Mouse (Mus musculus) CH12.LX (cell line): ENCODE results near the gene Cux1. TPM values are rescaled to one million over a fixed set of nuclear protein-coding genes. Genes with fewer than 3 reads are reported as not detected.

Experiments used
- DNase-seq: peaks from one replicate; pipeline ENCODE4 v3.0.0-alpha.2; 2013; ENCODE audit errors: extremely low read depth
- H3K27ac ChIP-seq: 2 replicates; pipeline ENCODE4 v1.5.1; 2012; ENCODE audit warnings: low read depth, mild to moderate bottlenecking, control low read depth, moderate library complexity; ENCODE audit not compliant: insufficient read depth
- H3K27me3 ChIP-seq: replicated peaks from 2 replicates; pipeline ENCODE3; 2012; ENCODE audit warnings: inconsistent platforms
- H3K36me3 ChIP-seq, 2 experiments: replicated peaks in 1 of 2; 2 replicates each; pipeline versions ENCODE3 to v1.6.1; 2012; ENCODE audit warnings: inconsistent platforms in 1 of 2, low read length in 1 of 2, mild to moderate bottlenecking in 1 of 2, mixed read lengths in 1 of 2, moderate library complexity in 1 of 2; ENCODE audit not compliant: control insufficient read depth in 1 of 2, insufficient read depth in 1 of 2
- H3K4me1 ChIP-seq, 2 experiments: 2 replicates each; pipeline ENCODE4 v1.6.1; 2012; ENCODE audit warnings: inconsistent platforms in 1 of 2, moderate library complexity in 1 of 2; ENCODE audit not compliant: insufficient read depth in 2 of 2, control insufficient read depth in 1 of 2
- H3K4me2 ChIP-seq: 2 replicates; pipeline ENCODE4 v1.6.1; 2012; ENCODE audit warnings: low read depth, mild to moderate bottlenecking, control low read depth; ENCODE audit not compliant: poor library complexity, insufficient read depth, severe bottlenecking
- H3K4me3 ChIP-seq, 3 experiments: fragments of 150-350 bp in 1 of 3; sonication (generic) in 1 of 3; replicated peaks in 1 of 3; 2 replicates each; pipeline versions ENCODE3 to v1.5.1; 2011 to 2012; ENCODE audit warnings: low read depth in 2 of 3, low read length in 2 of 3, mild to moderate bottlenecking in 2 of 3, moderate library complexity in 2 of 3, control low read depth in 1 of 3, improper control_type of control experiment in 1 of 3, inconsistent platforms in 1 of 3, mixed read lengths in 1 of 3; ENCODE audit not compliant: poor library complexity in 1 of 3
- H3K79me2 ChIP-seq: replicated peaks from 2 replicates; pipeline ENCODE4 v1.6.1; 2012; ENCODE audit warnings: mild to moderate bottlenecking, moderate library complexity; ENCODE audit not compliant: control insufficient read depth, poor library complexity, insufficient read depth, severe bottlenecking; ENCODE audit errors: extremely low read depth
- H3K9ac ChIP-seq: 2 replicates; pipeline ENCODE4 v1.6.1; 2012; ENCODE audit warnings: low read depth, mild to moderate bottlenecking, control low read depth, moderate library complexity; ENCODE audit not compliant: insufficient read depth
- H3K9me3 ChIP-seq: replicated peaks from 2 replicates; pipeline ENCODE3; 2012; ENCODE audit warnings: low read length, inconsistent platforms, mixed read lengths
- BHLHE40 ChIP-seq: IDR thresholded peaks from 2 replicates; pipeline ENCODE4 v1.6.1; 2011; ENCODE audit warnings: mild to moderate bottlenecking, low read depth, low read length, improper control_type of control experiment
- CTCF ChIP-seq, 2 experiments: IDR thresholded peaks in 1 of 2; conservative IDR thresholded peaks in 1 of 2; 2 replicates each; pipeline ENCODE4 v1.5.1; 2011 to 2012; ENCODE audit warnings: low read depth in 2 of 2, low read length in 2 of 2, improper control_type of control experiment in 1 of 2, inconsistent platforms in 1 of 2, mild to moderate bottlenecking in 1 of 2, moderate library complexity in 1 of 2
- ELF1 ChIP-seq: IDR thresholded peaks from 2 replicates; pipeline ENCODE4 v1.6.1; 2014; ENCODE audit warnings: low read depth, mild to moderate bottlenecking, inconsistent platforms, low read length, improper control_type of control experiment
- ETS1 ChIP-seq: conservative IDR thresholded peaks from 2 replicates; pipeline ENCODE4 v1.6.1; 2012; ENCODE audit warnings: low read depth, mild to moderate bottlenecking, inconsistent platforms, low read length, improper control_type of control experiment, moderate library complexity
- GABPA ChIP-seq: IDR thresholded peaks from 2 replicates; pipeline ENCODE4 v1.6.1; 2012; ENCODE audit warnings: low read depth, low read length, improper control_type of control experiment, inconsistent platforms; ENCODE audit not compliant: insufficient replicate concordance
- IRF4 ChIP-seq: IDR thresholded peaks from 2 replicates; pipeline ENCODE4 v1.6.1; 2014; ENCODE audit warnings: low read depth, mild to moderate bottlenecking, inconsistent platforms, low read length, improper control_type of control experiment
- JUN ChIP-seq: IDR thresholded peaks from 2 replicates; pipeline ENCODE4 v1.6.1; 2011; ENCODE audit warnings: low read depth, mild to moderate bottlenecking, low read length, improper control_type of control experiment, moderate library complexity; ENCODE audit not compliant: insufficient read depth
- MAFK ChIP-seq: IDR thresholded peaks from 2 replicates; pipeline ENCODE4 v1.6.1; 2011; ENCODE audit warnings: low read length, improper control_type of control experiment; ENCODE audit not compliant: insufficient replicate concordance
- MEF2A ChIP-seq: IDR thresholded peaks from 2 replicates; pipeline ENCODE4 v1.6.1; 2014; ENCODE audit warnings: low read depth, mild to moderate bottlenecking, inconsistent platforms, low read length, improper control_type of control experiment, borderline replicate concordance
- MYC ChIP-seq: IDR thresholded peaks from 2 replicates; pipeline ENCODE4 v1.6.1; 2011; ENCODE audit warnings: low read depth, mild to moderate bottlenecking, improper control_type of control experiment, low read length
- NELFE ChIP-seq: IDR thresholded peaks from 2 replicates; pipeline ENCODE4 v1.6.1; 2011; ENCODE audit warnings: low read depth, low read length, improper control_type of control experiment
- NRF1 ChIP-seq: IDR thresholded peaks from 2 replicates; pipeline ENCODE4 v1.6.1; 2014; ENCODE audit warnings: low read depth, mild to moderate bottlenecking, inconsistent platforms, low read length, improper control_type of control experiment, moderate library complexity
- PAX5 ChIP-seq: IDR thresholded peaks from 2 replicates; pipeline ENCODE4 v1.6.1; 2012; ENCODE audit warnings: low read length, inconsistent platforms, mixed read lengths
- POLR2A ChIP-seq: IDR thresholded peaks from 2 replicates; pipeline ENCODE4 v1.6.1; 2011; ENCODE audit warnings: low read depth, mild to moderate bottlenecking, improper control_type of control experiment, low read length
- POLR2AphosphoS2 ChIP-seq: IDR thresholded peaks from 2 replicates; pipeline ENCODE4 v1.6.1; 2011; ENCODE audit warnings: low read depth, low read length, improper control_type of control experiment
- RAD21 ChIP-seq: IDR thresholded peaks from 2 replicates; pipeline ENCODE4 v1.6.1; 2011; ENCODE audit warnings: low read depth, mild to moderate bottlenecking, low read length, improper control_type of control experiment, moderate library complexity
- RCOR1 ChIP-seq: conservative IDR thresholded peaks from 2 replicates; pipeline ENCODE4 v1.6.1; 2012; ENCODE audit warnings: low read depth, mild to moderate bottlenecking, inconsistent platforms, low read length, improper control_type of control experiment
- SIN3A ChIP-seq: IDR thresholded peaks from 2 replicates; pipeline ENCODE4 v1.6.1; 2012; ENCODE audit warnings: low read length, improper control_type of control experiment, inconsistent platforms
- TBP ChIP-seq: conservative IDR thresholded peaks from 2 replicates; pipeline ENCODE4 v1.6.1; 2011; ENCODE audit warnings: low read depth, low read length, improper control_type of control experiment
- USF2 ChIP-seq: conservative IDR thresholded peaks from 2 replicates; pipeline ENCODE4 v1.6.1; 2011; ENCODE audit warnings: low read depth, low read length, improper control_type of control experiment
- ZC3H11A ChIP-seq: IDR thresholded peaks from 2 replicates; pipeline ENCODE4 v1.6.1; 2012; ENCODE audit warnings: low read depth, mild to moderate bottlenecking, inconsistent platforms, low read length, improper control_type of control experiment
- ZKSCAN1 ChIP-seq: IDR thresholded peaks from 2 replicates; pipeline ENCODE4 v1.6.1; 2012; ENCODE audit warnings: low read depth, inconsistent platforms, low read length, improper control_type of control experiment, borderline replicate concordance
- ZNF384 ChIP-seq: IDR thresholded peaks from 2 replicates; pipeline ENCODE4 v1.6.1; 2012; ENCODE audit warnings: low read depth, low read length, improper control_type of control experiment, inconsistent platforms
- dilution Hi-C: fragments of 300-500 bp; cut with MboI; formaldehyde crosslinking; loops from 2 replicates; pipeline ENCODE4 v1.14.3; 2020; ENCODE audit warnings: low sequenced_read_pairs; ENCODE audit not compliant: extremely low pct_unique_long_range_greater_than_20kb, extremely low pct_ligation_motif_present
- in situ Hi-C: fragments of 300-500 bp; cut with MboI; formaldehyde crosslinking; loops from 3 replicates; pipeline ENCODE4 v1.14.3; 2019; ENCODE audit warnings: low sequenced_read_pairs, low pct_ligation_motif_present, low pct_unique_long_range_greater_than_20kb, mixed read lengths
- polyA plus RNA-seq: library from polyadenylated mRNA; unstranded; fragments of >175 nt; gene quantifications from 2 replicates; pipeline ENCODE4 v1.2.1, GENCODE M21; 2012; ENCODE audit warnings: low read depth; ENCODE audit not compliant: insufficient read length
- total RNA-seq, 2 experiments: library from RNA; depleted of rRNA; stranded (reverse); fragments of 300-350 nt in 1 of 2; fragments of >200 nt in 1 of 2; gene quantifications; 2 replicates each; pipeline ENCODE4 v1.2.3; 2012 to 2014

The Cux1 gene
- total and polyA plus RNA-seq, 3 experiments: 12.4 to 21.9 (median 19.6) TPM

- no peaks in the 10 kb centered on the region for H3K9me3 ChIP-seq
- H3K27ac ChIP-seq: no peak overlapping the region
- in situ Hi-C loops: no loop called here
- H3K4me1 ChIP-seq: peaks cover 0 to 15% of the 10 kb centered on the region in 2 experiments; a peak in 2 of 4 replicates
- H3K27me3 ChIP-seq: no peaks in the 10 kb centered on the region
- H3K4me2 ChIP-seq: no peak overlapping the region
- peak; percentile 32 for DNase-seq
- no peak overlapping the region for H3K4me3 ChIP-seq
- H3K9ac ChIP-seq: no peak overlapping the region
- no peaks in the 10 kb centered on the region for H3K79me2 ChIP-seq
- TF ChIP-seq NRF1 (no peak), RAD21 (no peak), POLR2A (no peak), ZC3H11A (no peak), RCOR1 (no peak), SIN3A (no peak), MYC (no peak), TBP (no peak), USF2 (no peak), ZNF384 (no peak), ELF1 (no peak)
- dilution Hi-C loops: no loop called here
- H3K36me3 ChIP-seq: peaks cover 16 to 56% of the 10 kb centered on the region in 2 experiments
Measured at GRCm38 (mm10) chr5:136362473-136363230, 204.6 kb downstream of the Cux1 start.

- H3K9ac ChIP-seq: no peak overlapping the region
- no peak for DNase-seq
- H3K9me3 ChIP-seq: no peaks in the 10 kb centered on the region
- peaks cover 0 to 15% of the 10 kb centered on the region in 2 experiments; a peak in 2 of 4 replicates for H3K4me1 ChIP-seq
- H3K36me3 ChIP-seq: peaks cover 19 to 56% of the 10 kb centered on the region in 2 experiments
- in situ Hi-C loops (no loop called here), dilution Hi-C loops (no loop called here)
- no peaks in the 10 kb centered on the region for H3K79me2 ChIP-seq
- TF ChIP-seq MEF2A (no peak), MAFK (no peak), ZKSCAN1 (no peak), CTCF (conservative IDR thresholded peaks at IDR 0.05 in 1 of 2, IDR thresholded peaks at IDR 0.05 in 1 of 2; ENCODE audit: low read depth in 2 of 2, low read length in 2 of 2) (no peak), SIN3A (no peak), RAD21 (no peak), PAX5 (no peak), GABPA (no peak), JUN (no peak), IRF4 (no peak), BHLHE40 (no peak), NRF1 (no peak), MYC (no peak), NELFE (no peak), ELF1 (no peak), TBP (no peak), POLR2A (no peak), POLR2AphosphoS2 (no peak), ZC3H11A (no peak), ETS1 (no peak)
- no peak overlapping the region for H3K27ac ChIP-seq
- H3K27me3 ChIP-seq: no peaks in the 10 kb centered on the region
- no peak overlapping the region for H3K4me2 ChIP-seq
- H3K4me3 ChIP-seq: no peak overlapping the region
Measured at GRCm38 (mm10) chr5:136362021-136362420, 205.3 kb downstream of the Cux1 start.
